Mouse (Mus musculus): ENCODE results near the gene Eif4h. TPM values are rescaled to one million over a fixed set of nuclear protein-coding genes. Genes with fewer than 3 reads are reported as not detected.

The Eif4h gene
- 140 TPM for polyA plus RNA-seq (2014; fragmentation: Illumina TruSeq; extraction: RNeasy Lipid Tissue Mini Kit (QIAGEN cat#74804); ENCODE audit: low read depth, low replicate concordance)

DNA sequence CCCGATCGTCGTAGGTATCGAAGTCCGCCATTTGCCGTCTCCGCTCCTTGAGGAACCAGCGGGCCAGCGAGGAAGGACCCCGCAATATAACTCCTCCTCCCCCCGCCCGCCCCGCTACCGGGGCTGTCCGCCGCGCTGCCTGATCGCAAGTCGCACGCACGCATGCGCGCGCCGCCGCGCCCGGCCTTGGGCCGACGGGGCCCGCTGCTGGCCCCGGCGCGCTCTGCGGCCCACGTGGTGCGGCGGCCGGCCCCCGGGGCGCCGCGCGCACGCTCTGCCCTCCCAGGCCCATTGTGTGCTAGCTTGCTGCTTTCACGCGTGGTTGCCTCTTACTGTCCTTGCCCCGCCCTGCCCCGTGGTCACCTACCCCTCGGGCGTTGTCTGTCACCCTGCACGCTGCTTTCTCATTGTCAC, at the start of gene Eif4h:
TSS of gene Eif4h (minus strand) at position 222 of the 414 bp plus-strand sequence.

DNA sequence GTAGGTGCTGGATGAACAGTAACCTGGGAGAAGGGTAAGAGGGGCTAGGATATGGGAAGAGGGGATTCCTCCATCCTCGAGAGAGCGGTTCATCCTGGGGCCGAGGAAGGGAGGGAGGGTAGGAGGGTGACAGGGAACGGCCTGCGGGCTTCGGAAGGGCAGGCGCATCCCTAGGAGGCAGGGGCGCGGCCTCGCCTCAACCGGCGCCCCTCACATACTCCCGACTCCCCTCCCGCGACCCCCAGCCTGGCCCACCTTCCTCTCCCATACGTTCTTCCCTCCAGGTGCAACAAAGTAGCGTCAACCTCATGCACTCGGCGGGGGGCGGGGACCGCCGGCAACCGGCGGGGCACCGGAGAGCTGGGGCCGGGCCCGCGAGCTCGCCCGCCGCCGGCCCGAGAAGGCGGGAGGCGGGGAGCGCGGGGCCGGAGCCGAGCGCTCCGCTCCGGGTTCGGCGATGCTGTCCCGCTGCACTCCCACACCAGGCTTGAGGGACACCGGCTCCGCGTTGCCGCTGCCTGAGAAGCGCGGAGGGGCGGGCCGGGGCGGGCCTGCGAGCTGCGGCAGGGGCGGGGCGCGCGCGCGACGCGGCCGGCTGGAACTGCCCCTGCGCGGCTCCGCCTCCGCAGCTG, 48.9 kb upstream of the Eif4h start, which contains the start of gene Limk1:
TSS of gene Limk1 (minus strand) at position 513 of the 632 bp plus-strand sequence.

DNA sequence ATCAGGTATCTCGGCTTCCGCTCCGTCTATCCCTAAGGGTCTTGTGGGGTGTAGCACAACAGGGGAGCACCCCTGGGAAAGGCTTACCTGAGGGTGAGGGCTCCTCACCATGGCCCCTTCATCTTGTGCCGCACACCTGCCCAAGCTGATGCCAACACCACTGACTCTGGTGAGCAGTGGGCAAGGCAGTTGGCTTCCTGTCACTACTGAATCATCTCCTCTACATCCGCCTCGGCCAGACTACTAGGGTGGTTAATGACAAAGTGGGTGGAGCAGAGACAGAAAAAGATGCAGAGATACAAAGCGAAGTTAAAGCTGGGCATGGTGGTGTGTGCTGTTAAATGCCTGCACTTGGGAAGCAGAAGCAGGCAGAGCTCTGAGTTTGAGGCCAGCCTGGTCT, 24.5 kb downstream of the Eif4h start, which contains the start of gene Lat2:
TSS of gene Lat2 (minus strand) at position 224 of the 400 bp plus-strand sequence.

DNA sequence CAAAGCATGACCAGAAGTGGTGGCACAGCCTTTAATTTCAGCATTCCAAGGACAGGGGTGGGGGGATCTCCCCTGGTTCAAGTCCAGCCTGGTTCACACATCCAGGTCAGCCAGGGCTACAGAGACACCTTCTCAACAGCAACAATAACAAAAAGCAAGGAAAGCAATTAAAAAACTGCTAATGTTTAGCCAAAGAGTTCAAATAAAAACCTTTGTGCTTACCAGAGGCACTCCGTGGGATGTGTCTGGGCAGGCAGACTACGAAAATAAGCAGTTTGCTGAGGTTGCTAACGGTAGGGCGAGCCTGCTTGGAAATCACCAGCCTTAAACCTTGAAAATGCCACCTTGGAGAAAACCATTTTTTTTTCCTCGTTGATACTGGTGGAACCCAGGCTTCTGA, 58.1 kb downstream of the Eif4h start, which contains the start of gene Rfc2:
TSS of gene Rfc2 (plus strand) at position 221 of the 400 bp plus-strand sequence.

Other genes with a start within 250 kb of the Eif4h start
- gene Gtf2ird1, start 182.8 kb downstream of the Eif4h start, polyA plus RNA-seq (2014; fragmentation: Illumina TruSeq; extraction: RNeasy Lipid Tissue Mini Kit (QIAGEN cat#74804); ENCODE audit: low read depth, low replicate concordance): 7.0 TPM
- 0.08 TPM for gene Clip2, start 87.1 kb downstream of the Eif4h start, polyA plus RNA-seq (2014; fragmentation: Illumina TruSeq; extraction: RNeasy Lipid Tissue Mini Kit (QIAGEN cat#74804); ENCODE audit: low read depth, low replicate concordance)
- gene Syna, start 79.3 kb downstream of the Eif4h start, polyA plus RNA-seq (2014; fragmentation: Illumina TruSeq; extraction: RNeasy Lipid Tissue Mini Kit (QIAGEN cat#74804); ENCODE audit: low read depth, low replicate concordance): not detected
- 63.5 TPM for gene Rfc2, start 58.1 kb downstream of the Eif4h start, polyA plus RNA-seq (2014; fragmentation: Illumina TruSeq; extraction: RNeasy Lipid Tissue Mini Kit (QIAGEN cat#74804); ENCODE audit: low read depth, low replicate concordance)
- 4.3 TPM for gene Lat2, start 24.5 kb downstream of the Eif4h start, polyA plus RNA-seq (2014; fragmentation: Illumina TruSeq; extraction: RNeasy Lipid Tissue Mini Kit (QIAGEN cat#74804); ENCODE audit: low read depth, low replicate concordance)
- 1.6 TPM for gene Limk1, start 49.1 kb upstream of the Eif4h start, polyA plus RNA-seq (2014; fragmentation: Illumina TruSeq; extraction: RNeasy Lipid Tissue Mini Kit (QIAGEN cat#74804); ENCODE audit: low read depth, low replicate concordance)
- 0.38 TPM for gene Eln, start 107.8 kb upstream of the Eif4h start, polyA plus RNA-seq (2014; fragmentation: Illumina TruSeq; extraction: RNeasy Lipid Tissue Mini Kit (QIAGEN cat#74804); ENCODE audit: low read depth, low replicate concordance)